ENCODE assay signal across 19 mouse cellular contexts in the genomic region with DNA sequence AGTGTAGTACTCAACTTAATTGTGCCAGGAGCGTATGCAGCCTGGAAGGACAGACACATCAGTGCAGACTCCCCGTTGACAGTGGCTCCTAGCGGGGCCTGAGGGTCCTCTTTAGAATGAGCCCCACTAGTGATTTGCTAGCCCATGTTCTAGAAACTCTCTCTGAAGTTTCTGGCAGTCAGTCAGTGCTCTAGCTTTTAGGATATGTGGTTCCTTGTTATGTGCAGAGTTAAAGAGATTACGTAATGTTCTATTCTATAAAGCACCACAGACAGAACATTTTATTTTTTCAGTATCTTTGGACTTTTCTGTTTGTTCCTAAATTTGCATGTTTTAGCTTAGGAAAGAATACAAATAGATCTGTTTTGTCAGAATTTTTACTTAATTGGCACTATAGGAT.
"Had no signal": no experiment of that assay in that cellular context is flagged by ENCODE, and none has a peak within 500 bp of the region (broad histone marks: within the 10 kb centered on the region; RNA-seq: fewer than 3 reads in every experiment).

No protein-coding gene starts in this region.

- H3K4me3 ChIP-seq: limb, embryonic 13.5 days; liver, embryonic 12.5 days; liver, embryonic 15.5 days; lung, embryonic 15.5 days; midbrain, embryonic 12.5 days; midbrain, embryonic 15.5 days; neural tube, embryonic 12.5 days; neural tube, embryonic 15.5 days had no signal

- H3K4me1 ChIP-seq: liver, embryonic 12.5 days; liver, embryonic 15.5 days; lung, embryonic 15.5 days; midbrain, embryonic 12.5 days; midbrain, embryonic 15.5 days; neural tube, embryonic 12.5 days; neural tube, embryonic 15.5 days had no signal

- ATAC-seq: liver, embryonic 12.5 days; midbrain, embryonic 15.5 days had no signal

- H3K9ac ChIP-seq: limb, embryonic 13.5 days; liver, embryonic 12.5 days; liver, embryonic 15.5 days; lung, embryonic 15.5 days; midbrain, embryonic 12.5 days; midbrain, embryonic 15.5 days; neural tube, embryonic 12.5 days; neural tube, embryonic 15.5 days had no signal

- H3K27ac ChIP-seq: kidney, postnatal 0 days; limb, embryonic 13.5 days; liver, embryonic 12.5 days; liver, embryonic 15.5 days; lung, embryonic 15.5 days; macrophage; midbrain, embryonic 12.5 days; midbrain, embryonic 15.5 days; neural tube, embryonic 12.5 days; neural tube, embryonic 15.5 days; stomach, postnatal 0 days had no signal

- H3K36me3 ChIP-seq: limb, embryonic 13.5 days; liver, embryonic 12.5 days; liver, embryonic 15.5 days; lung, embryonic 15.5 days; midbrain, embryonic 12.5 days; midbrain, embryonic 15.5 days; neural tube, embryonic 12.5 days; neural tube, embryonic 15.5 days had no signal

- H3K9me3 ChIP-seq: limb, embryonic 13.5 days; liver, embryonic 12.5 days; liver, embryonic 15.5 days; lung, embryonic 15.5 days; midbrain, embryonic 12.5 days; midbrain, embryonic 15.5 days; neural tube, embryonic 12.5 days; neural tube, embryonic 15.5 days had no signal

- H3K4me2 ChIP-seq: limb, embryonic 13.5 days; liver, embryonic 12.5 days; liver, embryonic 15.5 days; lung, embryonic 15.5 days; midbrain, embryonic 12.5 days; midbrain, embryonic 15.5 days; neural tube, embryonic 12.5 days; neural tube, embryonic 15.5 days had no signal

- DNase-seq: kidney, adult 18-20 months; kidney, postnatal 25 days; left cerebral cortex, postnatal 4 days; liver; lung, postnatal 10 days; right cerebral cortex, postnatal 14 days; right cerebral cortex, postnatal 4 days; thymus, postnatal 25 days had no signal

- H3K27me3 ChIP-seq: limb, embryonic 13.5 days; liver, embryonic 12.5 days; liver, embryonic 15.5 days; lung, embryonic 15.5 days; midbrain, embryonic 12.5 days; midbrain, embryonic 15.5 days; neural tube, embryonic 12.5 days; neural tube, embryonic 15.5 days had no signal
